Mouse (Mus musculus) midbrain, embryonic 11.5 days (tissue): Measurements from ENCODE around the gene Gm1113. TPM values are rescaled to one million over a fixed set of nuclear protein-coding genes. Genes with fewer than 3 reads are reported as not detected.

Source experiments
- ATAC-seq: fragments of 200-750 bp; cut with Nextera tagmentation; 2 replicates; pipeline ENCODE4 v1.8.0; 2017; ENCODE audit warnings: moderate TSS enrichment, moderate library complexity; ENCODE audit not compliant: low FRiP score
- DNase-seq: peaks from one replicate; pipeline ENCODE4 v3.0.0; 2015; ENCODE audit warnings: low spot score; ENCODE audit errors: missing footprints
- H3K27ac ChIP-seq: fragments of 300-500 bp; sonication (generic); 2 replicates; pipeline ENCODE4 v1.5.1; 2014; ENCODE audit warnings: low read depth, low read length
- H3K27me3 ChIP-seq: fragments of 300-500 bp; sonication (generic); 2 replicates; pipeline ENCODE4 v1.6.1; 2014; ENCODE audit warnings: mild to moderate bottlenecking, low read length, moderate library complexity, mixed read lengths; ENCODE audit not compliant: control insufficient read depth, insufficient read depth
- H3K36me3 ChIP-seq: fragments of 300-500 bp; sonication (generic); 2 replicates; pipeline ENCODE4 v1.6.1; 2014; ENCODE audit warnings: mild to moderate bottlenecking, low read length, moderate library complexity, mixed read lengths; ENCODE audit not compliant: control insufficient read depth, insufficient read depth
- H3K4me1 ChIP-seq: fragments of 300-500 bp; sonication (generic); 2 replicates; pipeline ENCODE4 v1.6.1; 2014; ENCODE audit warnings: low read length; ENCODE audit not compliant: control insufficient read depth, insufficient read depth
- H3K4me2 ChIP-seq: fragments of 300-500 bp; sonication (generic); 2 replicates; pipeline ENCODE4 v1.6.1; 2014; ENCODE audit warnings: mild to moderate bottlenecking, moderate library complexity
- H3K4me3 ChIP-seq: fragments of 300-500 bp; sonication (generic); 2 replicates; pipeline ENCODE4 v1.5.1; 2014; ENCODE audit warnings: low read depth, low read length
- H3K9ac ChIP-seq: fragments of 300-500 bp; sonication (generic); 2 replicates; pipeline ENCODE4 v1.6.1; 2014; ENCODE audit warnings: low read length
- H3K9me3 ChIP-seq: fragments of 300-500 bp; sonication (generic); 2 replicates; pipeline ENCODE4 v1.6.1; 2016; ENCODE audit warnings: low read length; ENCODE audit not compliant: control insufficient read depth
- WGBS: fragments of 180-500 bp; shearing (Covaris S2); extraction: QIAGEN DNeasy Blood & Tissue Kit; methylation state at CpG from one replicate; pipeline ENCODE4 v1.1.7; 2014; 5-methylcytosine and 5-hydroxymethylcytosine counted together
- polyA plus RNA-seq: library from polyadenylated mRNA; unstranded; fragments of >200 nt; fragmentation: Nextera tagmentation; extraction: Ambion mirVana; gene quantifications from 2 replicates; pipeline ENCODE4 v1.2.1, GENCODE M21; 2014

Gm1113 gene
- polyA plus RNA-seq, 1 experiment from 2014 or later = not detected

- H3K27ac ChIP-seq = no peak overlapping the region
These were observed 17.0 kb upstream of the Gm1113 start for GRCm38 (mm10) chr9:35535110-35535509.

DNA sequence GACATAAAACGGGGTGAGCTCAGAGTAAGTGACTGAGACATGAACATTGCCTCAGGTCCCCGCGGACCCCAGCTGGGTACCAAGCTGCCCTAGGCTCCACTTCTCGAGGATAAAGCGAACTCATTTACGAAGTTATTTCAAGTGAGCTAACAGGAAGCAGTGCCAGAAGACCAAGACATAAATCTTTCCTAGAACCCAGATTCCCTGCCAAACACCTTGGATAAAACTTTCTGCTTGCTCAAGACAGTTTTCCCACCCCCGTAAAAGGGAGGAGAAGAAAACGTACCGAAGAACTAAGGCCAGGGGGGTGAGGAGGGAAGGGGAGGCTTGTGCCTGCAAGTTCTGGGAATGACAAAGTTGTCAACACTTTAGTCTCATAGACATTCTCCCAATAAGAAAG lies 15.2 kb upstream of the Gm1113 start:
- no peak overlapping the region for H3K4me3 ChIP-seq
- H3K4me1 ChIP-seq = no peaks in the 10 kb centered on the region
- no peak overlapping the region for H3K4me2 ChIP-seq
- H3K9me3 ChIP-seq = no peaks in the 10 kb centered on the region
- no peak overlapping the region for H3K27ac ChIP-seq
- H3K27me3 ChIP-seq = no peaks in the 10 kb centered on the region
- WGBS = 80% methylated on average over 9 of the region's 9 CpGs
- ATAC-seq (no peak), DNase-seq (no peak)
- H3K9ac ChIP-seq = no peak overlapping the region
- H3K36me3 ChIP-seq = no peaks in the 10 kb centered on the region

More at GRCm38 (mm10) chr9:35535110-35535509, 17.0 kb upstream of the Gm1113 start:
- Histone ChIP-seq H3K4me3 (no peak overlapping the region), H3K27me3 (no peaks in the 10 kb centered on the region), H3K9ac (no peak overlapping the region), H3K4me1 (no peaks in the 10 kb centered on the region), H3K4me2 (no peak overlapping the region), H3K36me3 (no peaks in the 10 kb centered on the region), H3K9me3 (no peaks in the 10 kb centered on the region)
- 8% methylated on average over 2 of the region's 2 CpGs for WGBS
- ATAC-seq (peak; percentile 90), DNase-seq (peak; percentile 93)

DNA sequence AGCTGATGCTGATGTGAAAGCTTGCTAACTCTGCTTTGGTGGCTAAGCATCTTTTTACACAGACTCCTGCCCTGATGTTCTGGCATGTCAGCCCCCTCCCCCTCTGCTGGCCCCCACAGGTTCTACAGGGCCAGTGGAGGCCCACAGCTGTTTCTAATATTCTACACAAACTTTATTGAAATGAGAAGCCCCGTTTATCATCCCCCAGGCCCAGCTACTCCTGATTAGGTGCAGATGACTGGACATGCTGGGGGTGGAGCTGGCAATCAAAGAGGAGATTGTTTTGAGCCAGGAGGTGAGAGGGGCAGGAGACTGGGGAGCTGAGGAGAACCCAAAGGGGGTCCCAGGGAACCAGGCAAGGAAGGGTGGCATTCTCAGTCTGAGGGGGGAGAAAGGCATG lies 11.7 kb upstream of the Gm1113 start:
- no peaks in the 10 kb centered on the region for H3K9me3 ChIP-seq
- H3K4me2 ChIP-seq = no peak overlapping the region
- DNase-seq (peak; percentile 59), ATAC-seq (no peak)
- H3K27me3 ChIP-seq = no peaks in the 10 kb centered on the region
- no peak overlapping the region for H3K27ac ChIP-seq
- no peak overlapping the region for H3K4me3 ChIP-seq
- 53% methylated on average over 1 of the region's 1 CpGs for WGBS
- no peaks in the 10 kb centered on the region for H3K4me1 ChIP-seq
- no peaks in the 10 kb centered on the region for H3K36me3 ChIP-seq
- no peak overlapping the region for H3K9ac ChIP-seq

DNA sequence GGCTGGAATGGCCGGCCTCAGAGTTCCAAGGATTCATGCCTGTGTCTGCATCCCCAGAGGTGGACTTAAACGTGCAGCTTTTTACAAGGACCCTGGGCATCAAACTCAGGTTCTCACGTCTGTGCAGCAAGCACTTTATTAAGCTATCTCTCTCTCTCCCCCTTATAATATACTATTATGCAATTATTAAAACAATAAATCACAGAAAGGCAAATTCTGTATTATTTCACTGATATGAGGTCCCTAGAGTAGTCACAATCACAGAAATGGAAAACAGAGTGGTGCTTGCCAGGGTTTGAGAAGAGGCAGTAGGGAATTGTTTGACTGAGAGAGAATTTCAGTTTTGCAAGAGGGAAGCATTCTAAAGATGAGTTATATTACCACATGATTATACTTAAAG lies 11.1 kb upstream of the Gm1113 start:
- Histone ChIP-seq H3K9me3 (no peaks in the 10 kb centered on the region), H3K4me3 (no peak overlapping the region), H3K9ac (no peak overlapping the region), H3K27ac (no peak overlapping the region), H3K36me3 (no peaks in the 10 kb centered on the region), H3K4me1 (no peaks in the 10 kb centered on the region), H3K4me2 (no peak overlapping the region), H3K27me3 (no peaks in the 10 kb centered on the region)
- peak; percentile 49 for DNase-seq
- WGBS = 65% methylated on average over 3 of the region's 3 CpGs
- ATAC-seq = no peak

- H3K4me2 ChIP-seq = no peak overlapping the region
- no peaks in the 10 kb centered on the region for H3K36me3 ChIP-seq
- ATAC-seq (peak; percentile 86), DNase-seq (peak; percentile 97)
- H3K9ac ChIP-seq = no peak overlapping the region
- 27% methylated on average over 7 of the region's 7 CpGs for WGBS
- H3K4me3 ChIP-seq = no peak overlapping the region
- H3K27me3 ChIP-seq = no peaks in the 10 kb centered on the region
- H3K4me1 ChIP-seq = peaks cover 10% of the 10 kb centered on the region
- H3K9me3 ChIP-seq = no peaks in the 10 kb centered on the region
- no peak overlapping the region for H3K27ac ChIP-seq
These were observed 5.9 kb upstream of the Gm1113 start for GRCm38 (mm10) chr9:35523941-35524411.

DNA sequence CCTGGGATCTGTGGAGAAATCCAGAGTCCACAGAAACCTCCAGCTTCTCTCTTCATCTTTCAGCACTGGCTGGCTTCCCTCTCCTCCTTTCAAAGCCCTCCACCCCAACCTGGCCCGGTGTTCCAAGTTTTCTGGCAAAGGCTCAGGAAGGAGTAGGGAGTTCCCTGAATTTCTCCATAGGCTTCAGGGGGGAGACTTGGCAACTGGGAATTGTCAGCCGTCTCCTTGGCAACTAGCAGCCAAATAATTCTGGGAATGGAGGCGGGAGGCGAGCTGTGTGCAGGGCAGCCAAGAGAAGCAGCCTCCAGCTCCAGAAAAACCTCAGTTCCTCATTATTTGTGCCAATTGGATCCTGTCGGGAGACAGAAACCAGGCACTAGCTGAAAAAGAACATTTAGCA lies 5.5 kb upstream of the Gm1113 start:
- no peak overlapping the region for H3K4me2 ChIP-seq
- no peak overlapping the region for H3K27ac ChIP-seq
- no peak overlapping the region for H3K9ac ChIP-seq
- H3K36me3 ChIP-seq = no peaks in the 10 kb centered on the region
- H3K4me1 ChIP-seq = peaks cover 10% of the 10 kb centered on the region
- no peak overlapping the region for H3K4me3 ChIP-seq
- DNase-seq (peak; percentile 87), ATAC-seq (peak; percentile 73)
- no peaks in the 10 kb centered on the region for H3K27me3 ChIP-seq
- 18% methylated on average over 5 of the region's 5 CpGs for WGBS
- no peaks in the 10 kb centered on the region for H3K9me3 ChIP-seq

- Histone ChIP-seq H3K4me1 (peaks cover 10% of the 10 kb centered on the region), H3K4me2 (no peak overlapping the region), H3K9me3 (no peaks in the 10 kb centered on the region), H3K4me3 (no peak overlapping the region), H3K36me3 (no peaks in the 10 kb centered on the region), H3K9ac (no peak overlapping the region), H3K27me3 (no peaks in the 10 kb centered on the region), H3K27ac (no peak overlapping the region)
- WGBS = 88% methylated on average over 1 of the region's 1 CpGs
- DNase-seq = peak; percentile 59
- no peak for ATAC-seq
These were observed 4.9 kb upstream of the Gm1113 start for GRCm38 (mm10) chr9:35522821-35523515.

DNA sequence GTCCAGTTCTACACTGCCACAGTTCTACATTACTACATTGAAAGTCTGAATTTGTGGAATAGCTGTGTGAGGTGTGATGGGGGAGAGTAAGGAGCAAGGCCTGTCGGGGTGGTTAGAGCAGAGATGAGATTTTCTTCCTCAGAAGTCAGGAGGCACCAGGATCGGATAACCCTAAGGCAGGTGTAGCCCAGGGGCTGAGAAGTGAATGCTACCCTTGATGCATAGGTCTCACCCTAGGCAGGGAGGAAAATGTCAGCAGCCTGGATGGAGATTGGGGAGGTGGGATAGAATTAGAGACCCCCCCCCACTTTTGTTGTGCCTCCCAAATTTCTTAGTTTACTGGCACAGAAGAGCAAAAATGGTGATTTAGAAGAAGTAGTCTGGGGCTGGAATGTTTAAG lies 4.2 kb upstream of the Gm1113 start:
- peaks cover 10% of the 10 kb centered on the region for H3K4me1 ChIP-seq
- DNase-seq (peak; percentile 51), ATAC-seq (no peak)
- WGBS = 73% methylated on average over 2 of the region's 2 CpGs
- no peak overlapping the region for H3K4me2 ChIP-seq
- no peak overlapping the region for H3K4me3 ChIP-seq
- H3K36me3 ChIP-seq = no peaks in the 10 kb centered on the region
- no peak overlapping the region for H3K9ac ChIP-seq
- no peaks in the 10 kb centered on the region for H3K9me3 ChIP-seq
- no peak overlapping the region for H3K27ac ChIP-seq
- H3K27me3 ChIP-seq = no peaks in the 10 kb centered on the region

DNA sequence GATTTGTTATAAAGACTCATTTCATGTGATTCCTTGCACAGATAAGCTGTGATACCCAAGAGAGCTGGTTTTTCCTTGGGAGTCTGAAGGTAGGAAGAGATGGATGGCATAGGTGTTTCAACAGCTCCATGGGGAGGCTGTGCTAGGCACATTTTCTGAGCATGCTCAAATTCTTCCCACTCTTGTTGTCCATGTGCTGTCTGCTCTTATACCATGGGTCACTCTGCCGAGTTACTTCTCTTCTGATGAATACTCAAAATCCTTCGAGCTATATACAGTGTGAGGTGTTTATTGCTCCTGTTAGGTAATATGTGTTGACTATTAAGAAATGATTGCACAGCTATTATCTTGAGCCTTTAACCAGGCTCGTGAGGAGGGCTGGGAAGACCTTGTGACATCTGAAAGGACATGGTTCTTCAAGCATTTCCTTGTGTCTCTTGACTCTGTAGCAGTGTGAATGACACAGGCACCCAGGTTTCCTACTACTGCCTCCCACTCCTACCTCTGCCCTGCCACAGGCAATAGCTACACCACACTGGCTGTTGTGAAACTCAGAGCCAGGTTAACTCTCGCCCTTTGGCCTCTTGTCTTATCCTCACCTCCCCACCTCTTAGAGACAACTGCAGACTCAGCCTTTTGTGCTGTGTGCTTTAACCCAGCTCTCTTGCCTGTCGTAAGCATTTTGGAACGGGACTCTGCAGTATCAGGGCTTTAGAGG lies 2.7 kb upstream of the Gm1113 start:
- Histone ChIP-seq H3K9me3 (no peaks in the 10 kb centered on the region), H3K4me2 (no peak overlapping the region), H3K9ac (no peak overlapping the region), H3K4me3 (no peak overlapping the region), H3K27ac (no peak overlapping the region), H3K4me1 (peaks cover 10% of the 10 kb centered on the region), H3K36me3 (no peaks in the 10 kb centered on the region), H3K27me3 (no peaks in the 10 kb centered on the region)
- no peak for ATAC-seq
- peak; percentile 61 for DNase-seq
- WGBS = 83% methylated on average over 6 of the region's 6 CpGs
